Mouse (Mus musculus): ENCODE results near the gene Slc6a17. TPM values are rescaled to one million over a fixed set of nuclear protein-coding genes. Genes with fewer than 3 reads are reported as not detected.
A peak's percentile ranks its signal among the peaks of the same experiment; 100 is the strongest.

The Slc6a17 gene
- polyA plus RNA-seq, 1 experiment from 2014 or later = 0.02 TPM

DNA sequence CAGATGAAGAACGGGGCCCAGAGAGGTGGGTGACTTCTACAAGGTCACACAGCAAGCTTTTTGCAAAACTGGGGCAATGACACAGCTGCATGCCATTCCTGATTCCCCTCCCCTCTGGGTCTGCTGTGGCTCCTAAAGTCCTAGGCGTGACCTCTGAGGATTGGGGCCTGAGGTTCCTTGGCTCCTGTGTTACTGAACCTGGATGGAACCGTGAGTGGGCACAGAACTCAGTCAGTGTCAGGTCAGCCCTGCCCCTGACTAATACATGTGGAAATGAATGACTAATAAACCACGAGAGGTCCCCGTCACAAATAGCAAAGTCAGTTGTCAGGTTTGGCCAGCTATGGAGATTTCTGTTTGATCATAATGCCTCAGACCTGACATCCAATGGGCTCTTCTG lies 11.4 kb upstream of the Slc6a17 start:
- WGBS (ENCODE audit: insufficient replicate concordance) = 57% methylated on average over 5 of the region's 5 CpGs
- Histone ChIP-seq H3K4me1 (ENCODE audit: insufficient read depth) (no peaks in the 10 kb centered on the region), H3K27ac (ENCODE audit: low read depth) (no peak overlapping the region), H3K4me3 (ENCODE audit: low read depth, low read length) (no peak overlapping the region), H3K4me2 (ENCODE audit: low read depth, low read length) (no peak overlapping the region), H3K9me3 (ENCODE audit: low read length) (no peaks in the 10 kb centered on the region), H3K27me3 (ENCODE audit: insufficient read depth, low read length) (no peaks in the 10 kb centered on the region), H3K36me3 (replicated peaks; ENCODE audit: insufficient read depth, low read length) (no peaks in the 10 kb centered on the region), H3K9ac (replicated peaks) (no peak overlapping the region)
- ATAC-seq (no peak), DNase-seq (no peak)
- TF ChIP-seq CTCF (IDR thresholded peaks at IDR 0.05; ENCODE audit: low read depth) = no peak

DNA sequence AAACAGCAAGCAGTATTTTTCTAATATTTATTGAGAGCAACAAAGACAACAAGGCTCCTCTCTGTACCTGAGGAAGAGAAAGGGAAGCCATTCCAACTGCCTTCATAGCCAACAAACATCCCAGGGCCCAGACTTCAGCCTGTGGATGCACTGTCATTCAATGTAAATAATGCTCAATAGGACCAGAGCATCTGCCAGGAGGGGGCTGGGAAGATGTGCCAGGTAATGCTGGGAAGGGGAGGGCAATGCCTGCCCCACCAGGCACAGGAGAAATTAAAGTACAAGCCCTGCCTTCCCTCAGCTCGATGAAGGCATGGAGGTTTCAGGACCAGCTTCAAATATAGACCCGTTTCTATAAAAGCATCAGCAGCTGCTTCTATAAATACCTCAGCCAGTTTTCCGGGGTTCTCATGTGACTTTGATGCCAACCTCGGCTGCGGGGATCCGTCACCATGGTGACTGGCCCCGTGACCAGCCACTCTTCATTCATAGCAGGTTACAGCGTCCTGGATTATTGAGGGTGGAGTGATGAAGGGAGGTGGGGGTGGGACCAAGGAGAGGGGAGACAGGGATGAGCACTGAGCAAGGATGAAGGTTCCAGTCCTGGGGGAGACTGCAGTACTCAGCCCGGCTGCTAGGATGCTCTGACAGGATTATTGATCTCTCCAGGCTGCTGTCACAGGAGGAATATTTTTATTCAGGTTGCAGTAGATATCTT lies 10.7 kb upstream of the Slc6a17 start:
- Histone ChIP-seq H3K27ac (ENCODE audit: low read depth) (no peak overlapping the region), H3K9ac (replicated peaks) (no peak overlapping the region), H3K4me2 (ENCODE audit: low read depth, low read length) (no peak overlapping the region), H3K4me3 (ENCODE audit: low read depth, low read length) (no peak overlapping the region), H3K4me1 (ENCODE audit: insufficient read depth) (no peaks in the 10 kb centered on the region), H3K27me3 (ENCODE audit: insufficient read depth, low read length) (no peaks in the 10 kb centered on the region), H3K36me3 (replicated peaks; ENCODE audit: insufficient read depth, low read length) (no peaks in the 10 kb centered on the region), H3K9me3 (ENCODE audit: low read length) (no peaks in the 10 kb centered on the region)
- TF ChIP-seq CTCF (IDR thresholded peaks at IDR 0.05; ENCODE audit: low read depth) (no peak), EP300 (IDR thresholded peaks at IDR 0.05; ENCODE audit: low read depth) (no peak)
- 43% methylated on average over 9 of the region's 9 CpGs for WGBS (ENCODE audit: insufficient replicate concordance)
- DNase-seq (no peak), ATAC-seq (no peak)

DNA sequence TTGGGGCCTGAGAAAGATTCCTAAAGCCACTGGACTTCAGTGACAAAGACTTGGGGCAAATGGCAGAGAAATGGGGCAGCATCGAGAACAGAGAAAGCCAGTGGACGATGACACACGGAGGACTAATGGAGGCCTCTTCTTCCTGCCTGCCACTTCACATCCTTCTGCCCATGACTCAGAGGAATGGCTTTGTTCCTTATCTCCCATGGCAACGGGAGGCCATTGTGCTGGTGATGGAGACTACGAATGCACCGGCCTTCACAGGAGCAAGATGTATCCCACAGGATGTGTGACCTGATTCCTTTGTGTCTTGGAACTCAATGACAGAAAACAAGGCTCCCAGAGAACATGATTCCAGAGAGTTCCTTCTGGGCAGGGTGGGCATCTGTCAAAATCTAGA lies 6.7 kb upstream of the Slc6a17 start:
- TF ChIP-seq EP300 (IDR thresholded peaks at IDR 0.05; ENCODE audit: low read depth) (no peak), CTCF (IDR thresholded peaks at IDR 0.05; ENCODE audit: low read depth) (no peak)
- H3K4me2 ChIP-seq (ENCODE audit: low read depth, low read length) = no peak overlapping the region
- no peaks in the 10 kb centered on the region for H3K9me3 ChIP-seq (ENCODE audit: low read length)
- H3K4me3 ChIP-seq (ENCODE audit: low read depth, low read length) = no peak overlapping the region
- H3K36me3 ChIP-seq (replicated peaks; ENCODE audit: insufficient read depth, low read length) = no peaks in the 10 kb centered on the region
- no peak overlapping the region for H3K9ac ChIP-seq (replicated peaks)
- DNase-seq (no peak), ATAC-seq (no peak)
- 0 out of 2 replicates have a peak, but pooled peaks cover 5% of the 10 kb centered on the region for H3K27me3 ChIP-seq (ENCODE audit: insufficient read depth, low read length)
- WGBS (ENCODE audit: insufficient replicate concordance) = 35% methylated on average over 6 of the region's 6 CpGs
- no peak overlapping the region for H3K27ac ChIP-seq (ENCODE audit: low read depth)
- no peaks in the 10 kb centered on the region for H3K4me1 ChIP-seq (ENCODE audit: insufficient read depth)

DNA sequence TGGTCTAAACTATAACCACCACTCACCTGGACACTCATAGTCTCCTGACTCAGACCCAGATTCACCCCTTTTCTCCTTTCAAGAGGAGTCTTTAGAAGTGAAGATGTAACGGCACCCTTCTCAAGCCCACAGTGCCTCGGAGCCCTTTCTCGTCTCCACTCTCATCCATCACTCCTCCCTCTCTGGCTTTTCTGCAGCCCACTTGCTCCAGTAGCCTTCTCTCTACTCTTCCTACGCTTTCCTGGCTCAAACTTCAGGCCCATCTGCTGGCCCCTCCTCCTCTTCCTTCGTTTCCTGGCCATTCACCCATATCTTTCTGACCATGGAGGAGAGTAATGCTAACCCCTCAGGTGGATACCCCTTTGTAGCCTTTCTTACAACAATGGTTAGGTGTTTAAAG lies 3.1 kb upstream of the Slc6a17 start:
- Histone ChIP-seq H3K4me2 (ENCODE audit: low read depth, low read length) (no peak overlapping the region), H3K9me3 (ENCODE audit: low read length) (no peaks in the 10 kb centered on the region), H3K4me3 (ENCODE audit: low read depth, low read length) (no peak overlapping the region), H3K9ac (replicated peaks) (no peak overlapping the region), H3K27ac (ENCODE audit: low read depth) (no peak overlapping the region), H3K36me3 (replicated peaks; ENCODE audit: insufficient read depth, low read length) (no peaks in the 10 kb centered on the region), H3K4me1 (ENCODE audit: insufficient read depth) (peaks cover 2% of the 10 kb centered on the region; the same call in 1 of the 2 replicates), H3K27me3 (ENCODE audit: insufficient read depth, low read length) (peaks cover 38% of the 10 kb centered on the region)
- ATAC-seq (no peak), DNase-seq (no peak)
- TF ChIP-seq CTCF (IDR thresholded peaks at IDR 0.05; ENCODE audit: low read depth) = no peak
- no peak for TF ChIP-seq EP300 (IDR thresholded peaks at IDR 0.05; ENCODE audit: low read depth)
- 54% methylated on average over 5 of the region's 5 CpGs for WGBS (ENCODE audit: insufficient replicate concordance)

DNA sequence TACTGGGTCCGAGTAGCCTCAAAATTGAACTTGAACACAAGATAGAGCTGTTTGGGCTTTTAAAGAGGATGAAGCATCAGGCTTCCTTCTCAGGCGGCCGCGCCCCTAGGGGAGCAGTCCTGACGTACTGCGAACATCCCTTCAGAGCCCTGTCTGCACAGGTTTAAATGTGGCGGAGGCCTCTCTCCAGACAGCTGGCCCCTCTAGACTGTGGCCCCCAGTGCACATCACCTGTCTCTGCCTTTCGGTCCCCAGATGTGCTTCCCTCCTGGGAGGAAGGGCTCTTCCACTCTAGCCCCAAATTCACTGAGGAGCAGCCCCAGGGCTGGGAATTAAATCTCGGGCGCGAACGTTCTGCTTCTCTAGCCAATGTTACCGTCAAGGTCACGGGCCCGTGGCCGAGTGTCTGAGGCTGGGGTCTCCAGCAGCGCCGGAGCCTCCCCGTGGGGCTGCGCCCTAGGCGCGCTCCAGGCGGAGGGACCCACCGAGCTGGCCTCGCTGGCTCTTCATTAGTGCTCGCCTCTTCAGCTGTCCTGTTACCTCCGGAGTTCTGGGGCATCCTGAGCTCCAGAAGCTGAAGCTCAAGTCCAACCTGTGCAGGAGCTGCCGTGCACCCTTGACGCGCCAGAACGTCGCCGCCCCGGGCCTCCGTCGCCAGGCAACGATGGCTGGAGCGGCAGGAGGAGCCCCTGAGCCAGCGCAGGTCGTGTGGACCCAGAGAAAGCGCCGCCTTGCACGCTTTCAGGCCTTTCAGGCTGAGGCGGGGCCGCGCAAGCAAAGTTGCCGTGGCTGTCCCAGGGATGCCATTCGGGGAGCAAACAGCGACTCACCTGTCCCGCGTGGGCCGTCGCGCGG lies 815 bp downstream of the Slc6a17 start:
- peaks cover 2% of the 10 kb centered on the region; the same call in 1 of the 2 replicates for H3K4me1 ChIP-seq (ENCODE audit: insufficient read depth)
- DNase-seq = no peak
- no peak overlapping the region for H3K9ac ChIP-seq (replicated peaks)
- WGBS (ENCODE audit: insufficient replicate concordance) = 10% methylated on average over 55 of the region's 55 CpGs
- H3K36me3 ChIP-seq (replicated peaks; ENCODE audit: insufficient read depth, low read length) = no peaks in the 10 kb centered on the region
- TF ChIP-seq EP300 (IDR thresholded peaks at IDR 0.05; ENCODE audit: low read depth) = no peak
- TF ChIP-seq CTCF (IDR thresholded peaks at IDR 0.05; ENCODE audit: low read depth) = no peak
- H3K27me3 ChIP-seq (ENCODE audit: insufficient read depth, low read length) = peaks cover 44% of the 10 kb centered on the region
- no peak for ATAC-seq
- H3K4me2 ChIP-seq (ENCODE audit: low read depth, low read length) = peak overlapping the region; percentile 58
- no peak overlapping the region for H3K27ac ChIP-seq (ENCODE audit: low read depth)
- H3K4me3 ChIP-seq (ENCODE audit: low read depth, low read length) = peak overlapping the region; percentile 27
- no peaks in the 10 kb centered on the region for H3K9me3 ChIP-seq (ENCODE audit: low read length)

DNA sequence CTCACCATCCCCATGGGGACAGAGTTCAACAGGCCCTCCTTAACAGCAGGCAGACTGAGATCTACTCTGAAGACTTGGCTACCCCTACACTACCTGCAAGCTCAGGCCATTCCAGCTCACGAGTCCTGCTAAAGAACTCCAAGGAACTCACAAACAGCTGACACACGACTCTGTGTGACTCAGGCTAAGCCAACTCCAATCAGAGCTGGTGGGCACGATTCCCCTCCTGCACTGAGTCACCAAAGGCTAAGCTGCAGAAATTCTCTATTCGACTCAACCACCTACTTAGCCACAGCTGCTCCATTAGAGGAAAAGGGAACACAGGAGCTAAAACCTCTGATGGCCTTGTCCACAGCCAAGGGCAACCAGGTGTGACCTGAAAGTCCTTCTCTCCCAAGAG lies 1.8 kb downstream of the Slc6a17 start:
- peaks cover 2% of the 10 kb centered on the region; the same call in 1 of the 2 replicates for H3K4me1 ChIP-seq (ENCODE audit: insufficient read depth)
- H3K9ac ChIP-seq (replicated peaks) = no peak overlapping the region
- H3K27me3 ChIP-seq (ENCODE audit: insufficient read depth, low read length) = peaks cover 44% of the 10 kb centered on the region
- ATAC-seq (no peak), DNase-seq (no peak)
- H3K4me2 ChIP-seq (ENCODE audit: low read depth, low read length) = no peak overlapping the region
- no peaks in the 10 kb centered on the region for H3K9me3 ChIP-seq (ENCODE audit: low read length)
- WGBS (ENCODE audit: insufficient replicate concordance) = 50% methylated on average over 4 of the region's 4 CpGs
- no peak overlapping the region for H3K27ac ChIP-seq (ENCODE audit: low read depth)
- no peaks in the 10 kb centered on the region for H3K36me3 ChIP-seq (replicated peaks; ENCODE audit: insufficient read depth, low read length)
- no peak for TF ChIP-seq CTCF (IDR thresholded peaks at IDR 0.05; ENCODE audit: low read depth)
- no peak overlapping the region for H3K4me3 ChIP-seq (ENCODE audit: low read depth, low read length)

All from liver, postnatal 0 days (tissue).